Mouse (Mus musculus) cerebellum, adult 2 months (tissue): ENCODE measurements at regions not wholly inside any gene's neighbourhood (a gene's known extent, or its start where the extent isn't known, plus 50 kb on each side); places are given as distances from the start of the nearest gene placed in this dataset.

Source experiments
- DNase-seq, 2 experiments: peaks; one replicate each; pipeline ENCODE4 v3.0.0; 2021
- H3K27ac ChIP-seq: fragments of 200-500 bp; 2 replicates; pipeline ENCODE4 v1.5.1; 2012; ENCODE audit warnings: low read length, control low read depth, inconsistent platforms; ENCODE audit not compliant: insufficient read depth
- H3K27me3 ChIP-seq: fragments of 200-500 bp; 2 replicates; pipeline ENCODE4 v1.6.1; 2012; ENCODE audit warnings: inconsistent platforms, mild to moderate bottlenecking, low read length, moderate library complexity; ENCODE audit not compliant: control insufficient read depth, insufficient read depth
- H3K4me1 ChIP-seq: fragments of 200-500 bp; 2 replicates; pipeline ENCODE4 v1.6.1; 2011; ENCODE audit warnings: low read length; ENCODE audit not compliant: control insufficient read depth, insufficient read depth
- H3K4me3 ChIP-seq: fragments of 200-500 bp; replicated peaks from 2 replicates; pipeline ENCODE3; 2011; ENCODE audit warnings: mild to moderate bottlenecking, low read depth, low read length, control low read depth; ENCODE audit not compliant: insufficient read depth
- CTCF ChIP-seq: fragments of 200-500 bp; IDR thresholded peaks from 2 replicates; pipeline ENCODE4 v1.5.1; 2011; ENCODE audit warnings: low read depth, mild to moderate bottlenecking, control low read depth, low read length, moderate library complexity, borderline replicate concordance; ENCODE audit not compliant: insufficient read depth
- POLR2A ChIP-seq: fragments of 200-500 bp; IDR thresholded peaks from 2 replicates; pipeline ENCODE4 v1.6.1; 2011; ENCODE audit warnings: low read length, control low read depth, borderline replicate concordance; ENCODE audit not compliant: insufficient read depth
- WGBS: fragments of 180-500 bp; shearing (Covaris S2); methylation state at CpG from one replicate; pipeline ENCODE4 v1.1.7; 2018; 5-methylcytosine and 5-hydroxymethylcytosine counted together

DNA sequence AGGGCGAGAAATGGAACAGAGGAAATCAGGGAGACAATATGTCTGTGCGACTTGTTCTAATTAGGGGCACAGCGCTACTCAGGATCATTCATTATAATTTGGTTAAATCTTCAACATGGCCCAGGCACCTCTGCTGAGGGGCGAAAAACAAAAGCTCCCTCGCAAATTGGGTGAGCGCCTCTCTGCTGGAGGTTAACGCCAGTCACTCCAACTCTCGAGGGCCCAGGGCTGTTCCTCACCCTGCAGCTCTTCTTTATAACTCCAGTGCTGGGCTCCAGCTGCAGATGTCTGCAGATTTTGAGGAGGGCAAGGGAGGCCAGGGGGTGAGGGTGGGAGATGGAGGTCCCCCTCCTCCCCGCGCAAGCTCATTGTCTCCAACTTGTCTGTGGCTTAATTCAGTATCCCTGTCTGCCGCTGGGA is 92.6 kb downstream of the Nog start:
- 52% methylated on average over 11 of the region's 11 CpGs for WGBS
- no peak for DNase-seq
- Histone ChIP-seq H3K4me3 (no peak overlapping the region), H3K27ac (no peak overlapping the region), H3K27me3 (no peaks in the 10 kb centered on the region), H3K4me1 (peaks cover 10% of the 10 kb centered on the region; the same call in 1 of the 2 replicates)
- no peak for TF ChIP-seq CTCF
- no peak for TF ChIP-seq POLR2A

DNA sequence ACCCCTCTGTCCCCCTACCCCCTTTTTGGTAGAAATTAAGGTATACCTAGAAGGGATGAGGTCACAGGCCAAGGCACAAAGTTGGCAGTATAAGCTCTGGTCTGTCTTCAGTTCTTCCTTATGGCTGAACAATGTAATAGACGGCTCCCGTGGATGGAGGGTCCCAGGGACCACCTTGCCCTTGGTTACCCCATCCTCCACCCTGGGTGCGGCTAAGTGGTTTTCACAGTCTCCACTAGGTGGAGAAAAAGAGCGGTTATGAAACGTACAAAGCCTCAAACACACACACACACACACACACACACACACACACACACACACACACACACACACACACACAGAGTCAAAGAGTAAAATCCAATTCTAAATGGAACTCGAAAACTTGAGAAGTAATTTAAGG is 93.1 kb downstream of the Nog start:
- WGBS: 42% methylated on average over 6 of the region's 6 CpGs
- no peak for TF ChIP-seq CTCF
- no peak for TF ChIP-seq POLR2A
- no peak for DNase-seq
- no peak overlapping the region for H3K4me3 ChIP-seq
- peaks cover 10% of the 10 kb centered on the region; the same call in 1 of the 2 replicates for H3K4me1 ChIP-seq
- H3K27me3 ChIP-seq: no peaks in the 10 kb centered on the region
- H3K27ac ChIP-seq: no peak overlapping the region

DNA sequence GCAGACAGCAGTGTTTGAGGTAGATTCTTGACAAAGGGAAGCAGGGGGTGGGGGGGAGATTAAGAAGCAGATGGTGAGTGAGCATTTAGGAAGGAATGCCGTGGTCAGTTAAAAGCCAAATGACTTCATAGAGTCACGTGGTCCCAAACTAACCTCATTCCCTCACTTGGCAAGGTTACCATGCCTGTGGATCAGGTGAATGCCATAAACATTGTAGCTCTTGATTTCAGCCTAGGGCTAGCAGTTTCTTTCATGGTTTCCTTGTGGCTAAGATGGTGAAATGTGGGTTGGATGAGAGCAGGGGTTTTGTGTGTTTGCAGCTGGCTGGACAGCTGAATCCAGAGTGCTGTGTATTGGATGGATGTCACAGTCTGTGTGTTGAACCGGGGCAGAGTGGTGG is 95.3 kb downstream of the Nog start:
- Histone ChIP-seq H3K27ac (no peak overlapping the region), H3K27me3 (no peaks in the 10 kb centered on the region), H3K4me1 (peaks cover 10% of the 10 kb centered on the region; the same call in 1 of the 2 replicates), H3K4me3 (no peak overlapping the region)
- 5% methylated on average over 3 of the region's 3 CpGs for WGBS
- no peak for TF ChIP-seq POLR2A
- TF ChIP-seq CTCF: no peak
- DNase-seq: peak in 1 of 2 experiments; percentile 6

DNA sequence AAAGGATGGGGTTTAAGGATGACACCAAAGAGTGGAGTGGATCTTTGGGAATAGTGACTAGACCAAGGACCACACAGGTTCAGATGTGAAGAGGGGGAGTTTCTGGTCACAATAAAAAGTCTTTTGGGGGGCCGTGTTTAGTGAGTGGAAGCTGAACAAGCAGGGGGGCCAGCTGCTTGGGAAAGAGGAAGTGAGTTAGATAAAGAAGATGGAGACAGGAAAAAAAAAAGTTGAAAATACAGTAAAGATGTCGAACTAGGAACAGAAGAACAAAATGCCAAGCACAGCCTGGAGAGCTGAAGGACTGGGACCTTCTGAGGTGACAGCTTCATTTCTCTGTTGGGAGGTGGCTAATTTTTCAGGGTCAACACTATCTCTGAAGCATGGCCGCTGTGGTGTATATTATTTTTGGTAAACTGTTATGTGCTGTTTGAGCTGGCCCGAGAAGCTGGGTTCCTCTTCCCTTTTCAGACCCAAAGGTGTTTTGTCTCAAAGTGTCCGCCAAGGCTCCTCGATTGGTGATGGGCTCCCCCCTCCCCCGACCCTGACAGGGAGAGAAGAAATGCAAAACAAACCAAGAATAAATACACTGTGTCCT is 97.1 kb downstream of the Nog start:
- no peak for TF ChIP-seq CTCF
- no peak for TF ChIP-seq POLR2A
- no peak for DNase-seq
- H3K27me3 ChIP-seq: no peaks in the 10 kb centered on the region
- 82% methylated on average over 7 of the region's 7 CpGs for whole genome bisulfite sequencing
- H3K27ac ChIP-seq: no peak overlapping the region
- H3K4me1 ChIP-seq: peaks cover 10% of the 10 kb centered on the region; the same call in 1 of the 2 replicates
- no peak overlapping the region for H3K4me3 ChIP-seq

DNA sequence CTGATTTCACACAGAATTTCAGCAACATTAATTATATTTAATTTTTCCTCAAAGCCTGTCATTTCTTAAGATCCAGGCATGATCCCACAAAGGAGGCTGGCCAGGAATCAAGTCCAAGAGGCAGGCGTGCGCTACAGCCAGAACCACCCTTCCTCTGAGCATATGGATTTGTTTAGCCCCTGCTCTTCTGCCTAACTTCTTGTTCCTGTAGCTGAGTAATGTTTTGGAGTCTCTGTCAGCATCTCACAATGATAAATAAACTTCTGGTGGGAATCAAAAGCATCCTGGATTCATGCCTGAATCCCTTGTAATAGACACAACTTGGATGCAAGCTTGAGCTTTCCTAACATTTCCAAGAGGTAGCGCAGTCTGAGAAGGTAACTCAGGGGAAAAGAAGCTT is 101.7 kb downstream of the Nog start:
- Histone ChIP-seq H3K4me3 (no peak overlapping the region), H3K27me3 (no peaks in the 10 kb centered on the region), H3K4me1 (no peaks in the 10 kb centered on the region), H3K27ac (no peak overlapping the region)
- WGBS: 82% methylated on average over 3 of the region's 3 CpGs
- TF ChIP-seq POLR2A (no peak), CTCF (no peak)
- no peak for DNase-seq

DNA sequence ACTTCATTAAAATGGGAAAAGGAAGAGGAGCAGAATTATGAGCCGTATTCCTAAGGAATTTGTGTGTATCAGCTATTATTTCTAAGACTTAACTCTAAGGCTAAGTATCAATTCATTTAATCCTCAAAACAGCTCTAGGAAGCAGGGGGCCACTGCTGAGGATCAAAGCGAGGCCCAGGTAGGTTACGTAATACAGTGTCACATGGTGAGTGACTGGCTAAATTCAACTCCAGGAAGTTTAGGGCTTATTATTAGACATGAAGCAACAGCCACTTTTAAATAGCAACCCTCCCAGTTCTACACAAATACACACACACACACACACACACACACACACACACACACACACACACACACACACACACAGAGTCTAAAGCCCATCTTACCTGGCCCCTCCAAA is 109.3 kb downstream of the Nog start:
- no peaks in the 10 kb centered on the region for H3K4me1 ChIP-seq
- no peak for DNase-seq
- H3K4me3 ChIP-seq: no peak overlapping the region
- H3K27me3 ChIP-seq: no peaks in the 10 kb centered on the region
- no peak overlapping the region for H3K27ac ChIP-seq
- 87% methylated on average over 3 of the region's 3 CpGs for WGBS
- TF ChIP-seq CTCF (no peak), POLR2A (no peak)

DNA sequence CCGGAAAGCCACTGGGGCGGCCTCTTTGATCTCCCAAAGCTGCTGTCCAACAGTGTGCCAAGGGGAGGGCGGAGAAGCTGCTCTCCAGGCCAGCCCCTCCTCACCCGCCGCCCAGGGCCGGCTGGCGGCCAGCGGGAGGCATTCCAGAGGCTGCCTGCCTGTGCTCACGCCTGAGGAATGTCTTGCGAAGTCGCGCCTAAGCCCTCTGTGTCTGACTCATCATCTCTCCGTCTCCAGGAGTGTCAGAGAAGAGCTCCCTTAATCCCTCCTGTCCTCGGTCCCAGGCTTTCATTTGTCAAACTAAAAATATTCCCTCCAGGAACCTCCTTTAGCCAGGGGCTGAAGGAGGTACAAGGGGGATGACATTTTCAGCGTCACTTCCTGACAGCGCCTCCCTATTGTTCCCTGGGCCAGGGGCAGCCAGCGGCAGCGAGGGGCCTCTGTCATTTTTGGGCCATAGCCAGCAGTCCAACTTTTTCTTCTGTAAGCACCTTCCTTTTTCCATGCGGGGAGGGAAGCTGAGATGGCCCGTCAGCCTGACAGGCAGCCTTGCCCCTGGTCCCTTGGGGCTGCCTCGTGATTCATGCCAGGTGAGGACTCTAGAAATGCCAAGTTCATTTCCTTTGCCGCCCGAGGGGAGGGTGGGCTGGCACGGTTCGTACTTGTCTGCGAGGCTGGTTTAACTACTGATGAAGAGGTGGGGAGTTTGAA is 113.4 kb downstream of the Gm525 start:
- WGBS: 5% methylated on average over 26 of the region's 26 CpGs
- Histone ChIP-seq H3K4me1 (peaks cover 6% of the 10 kb centered on the region), H3K27me3 (no peaks in the 10 kb centered on the region), H3K27ac (no peak overlapping the region), H3K4me3 (no peak overlapping the region)
- TF ChIP-seq POLR2A (no peak), CTCF (no peak)
- DNase-seq: peak; percentile 65 to 76

DNA sequence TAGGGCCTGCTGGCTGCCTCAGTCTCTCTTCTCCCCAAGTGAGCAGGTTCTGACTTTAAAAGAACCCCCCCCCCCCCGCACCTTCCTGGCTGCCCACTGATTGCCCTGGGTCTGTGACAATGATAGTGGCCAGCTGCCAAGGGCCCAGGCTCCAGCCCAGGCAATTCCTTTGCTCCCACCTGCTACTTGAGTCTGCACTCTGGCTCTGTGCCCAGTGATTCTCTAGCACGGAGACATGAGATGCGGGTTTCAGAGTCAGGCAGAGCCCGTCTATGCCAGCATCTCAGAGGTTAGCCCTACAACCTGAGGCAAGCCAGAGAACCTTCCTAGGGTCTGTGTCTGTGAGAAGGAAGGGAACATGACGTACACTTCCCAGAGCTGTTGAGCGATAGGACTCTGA is 112.2 kb downstream of the Gm525 start:
- TF ChIP-seq POLR2A (no peak), CTCF (no peak)
- Histone ChIP-seq H3K4me1 (peaks cover 6% of the 10 kb centered on the region), H3K27me3 (no peaks in the 10 kb centered on the region), H3K27ac (no peak overlapping the region), H3K4me3 (no peak overlapping the region)
- WGBS: 20% methylated on average over 6 of the region's 6 CpGs
- DNase-seq: peak; percentile 75 to 85
